Mouse (Mus musculus) forebrain, embryonic 11.5 days (tissue): ENCODE data around the gene Kdm4b. TPM values are rescaled to one million over a fixed set of nuclear protein-coding genes. Genes with fewer than 3 reads are reported as not detected.

ENCODE experiments used
- ATAC-seq: fragments of 200-750 bp; cut with Nextera tagmentation; replicated peaks from 2 replicates; pipeline ENCODE4 v1.8.0; 2017; ENCODE audit warnings: moderate TSS enrichment; ENCODE audit not compliant: low FRiP score
- DNase-seq: peaks from one replicate; pipeline ENCODE4 v3.0.0-alpha.2; 2017; ENCODE audit warnings: low spot score
- H3K27ac ChIP-seq: fragments of 300-500 bp; sonication (generic); 2 replicates; pipeline ENCODE4 v1.5.1; 2014; ENCODE audit warnings: low read depth, low read length
- H3K27me3 ChIP-seq: fragments of 300-500 bp; sonication (generic); 2 replicates; pipeline ENCODE4 v1.6.1; 2014; ENCODE audit warnings: mild to moderate bottlenecking, low read length, mixed read lengths; ENCODE audit not compliant: control insufficient read depth, insufficient read depth
- H3K36me3 ChIP-seq: fragments of 300-500 bp; sonication (generic); 2 replicates; pipeline ENCODE4 v1.6.1; 2014; ENCODE audit warnings: mild to moderate bottlenecking, low read length, moderate library complexity, mixed read lengths; ENCODE audit not compliant: control insufficient read depth, insufficient read depth
- H3K4me1 ChIP-seq: fragments of 300-500 bp; sonication (generic); replicated peaks from 2 replicates; pipeline ENCODE4 v1.6.1; 2014; ENCODE audit warnings: low read length, mixed read lengths; ENCODE audit not compliant: control insufficient read depth, insufficient read depth
- H3K4me2 ChIP-seq: fragments of 300-500 bp; sonication (generic); 2 replicates; pipeline ENCODE4 v1.6.1; 2014; ENCODE audit warnings: low read depth, mild to moderate bottlenecking, low read length, moderate library complexity, mixed read lengths; ENCODE audit not compliant: severe bottlenecking
- H3K4me3 ChIP-seq: fragments of 300-500 bp; sonication (generic); 2 replicates; pipeline ENCODE4 v1.5.1; 2014; ENCODE audit warnings: low read depth, low read length
- H3K9ac ChIP-seq: fragments of 300-500 bp; sonication (generic); 2 replicates; pipeline ENCODE4 v1.6.1; 2014; ENCODE audit warnings: low read length
- H3K9me3 ChIP-seq: fragments of 300-500 bp; sonication (generic); 2 replicates; pipeline ENCODE4 v1.6.1; 2016; ENCODE audit warnings: low read length, mixed read lengths; ENCODE audit not compliant: control insufficient read depth
- WGBS: fragments of 180-500 bp; shearing (Covaris S2); extraction: QIAGEN DNeasy Blood & Tissue Kit; methylation state at CpG from one replicate; pipeline ENCODE4 v1.1.7; 2014; 5-methylcytosine and 5-hydroxymethylcytosine counted together
- polyA plus RNA-seq: library from polyadenylated mRNA; unstranded; fragments of >200 nt; fragmentation: Nextera tagmentation; extraction: Ambion mirVana; gene quantifications from 2 replicates; pipeline ENCODE4 v1.2.1, GENCODE M21; 2014

Kdm4b gene
- polyA plus RNA-seq, 1 experiment from 2014 or later = 52.1 TPM

GRCm38 (mm10) chr17:56329267-56329666, 3.4 kb downstream of the Kdm4b start:
- Histone ChIP-seq H3K27ac (no peak overlapping the region), H3K9me3 (no peaks in the 10 kb centered on the region), H3K4me3 (no peak overlapping the region), H3K27me3 (no peaks in the 10 kb centered on the region), H3K4me1 (peaks cover 15% of the 10 kb centered on the region), H3K36me3 (no peaks in the 10 kb centered on the region), H3K4me2 (no peak overlapping the region), H3K9ac (no peak overlapping the region)
- DNase-seq (no peak), ATAC-seq (no peak)

GRCm38 (mm10) chr17:56330345-56330744, 4.5 kb downstream of the Kdm4b start:
- Histone ChIP-seq H3K9me3 (no peaks in the 10 kb centered on the region), H3K36me3 (no peaks in the 10 kb centered on the region), H3K4me3 (no peak overlapping the region), H3K4me1 (peaks cover 12% of the 10 kb centered on the region; the same call in 1 of the 2 replicates), H3K27me3 (no peaks in the 10 kb centered on the region), H3K9ac (no peak overlapping the region), H3K4me2 (no peak overlapping the region), H3K27ac (no peak overlapping the region)
- ATAC-seq = no peak
- no peak for DNase-seq
- WGBS = 85% methylated on average over 3 of the region's 3 CpGs

- Histone ChIP-seq H3K9ac (no peak overlapping the region), H3K27ac (no peak overlapping the region), H3K36me3 (no peaks in the 10 kb centered on the region), H3K27me3 (no peaks in the 10 kb centered on the region), H3K4me1 (peaks cover 12% of the 10 kb centered on the region; the same call in 1 of the 2 replicates), H3K9me3 (no peaks in the 10 kb centered on the region), H3K4me2 (no peak overlapping the region), H3K4me3 (no peak overlapping the region)
- DNase-seq = no peak
- ATAC-seq = no peak
Observed at GRCm38 (mm10) chr17:56331256-56331655, 5.4 kb downstream of the Kdm4b start.

GRCm38 (mm10) chr17:56332987-56333386, 7.1 kb downstream of the Kdm4b start:
- DNase-seq (no peak), ATAC-seq (no peak)
- Histone ChIP-seq H3K4me2 (no peak overlapping the region), H3K27ac (no peak overlapping the region), H3K4me1 (peaks cover 3% of the 10 kb centered on the region; the same call in 1 of the 2 replicates), H3K4me3 (no peak overlapping the region), H3K9ac (no peak overlapping the region), H3K9me3 (no peaks in the 10 kb centered on the region), H3K36me3 (no peaks in the 10 kb centered on the region), H3K27me3 (no peaks in the 10 kb centered on the region)
- WGBS = 47% methylated on average over 8 of the region's 8 CpGs

GRCm38 (mm10) chr17:56337190-56337589, 11.3 kb downstream of the Kdm4b start:
- H3K4me3 ChIP-seq = no peak overlapping the region
- H3K27ac ChIP-seq = no peak overlapping the region
- 72% methylated on average over 4 of the region's 4 CpGs for WGBS
- no peaks in the 10 kb centered on the region for H3K9me3 ChIP-seq
- H3K4me1 ChIP-seq = 0 out of 2 replicates have a peak, but pooled peaks cover 2% of the 10 kb centered on the region
- H3K27me3 ChIP-seq = no peaks in the 10 kb centered on the region
- no peaks in the 10 kb centered on the region for H3K36me3 ChIP-seq
- H3K9ac ChIP-seq = no peak overlapping the region
- no peak for ATAC-seq
- no peak overlapping the region for H3K4me2 ChIP-seq
- DNase-seq = peak; percentile 71

GRCm38 (mm10) chr17:56337791-56338190, 11.9 kb downstream of the Kdm4b start:
- no peak overlapping the region for H3K4me2 ChIP-seq
- no peaks in the 10 kb centered on the region for H3K36me3 ChIP-seq
- H3K9ac ChIP-seq = no peak overlapping the region
- DNase-seq = no peak
- H3K27me3 ChIP-seq = no peaks in the 10 kb centered on the region
- no peak for ATAC-seq
- WGBS = 91% methylated on average over 6 of the region's 6 CpGs
- H3K4me3 ChIP-seq = no peak overlapping the region
- H3K9me3 ChIP-seq = no peaks in the 10 kb centered on the region
- no peak overlapping the region for H3K27ac ChIP-seq
- H3K4me1 ChIP-seq = 0 out of 2 replicates have a peak, but pooled peaks cover 2% of the 10 kb centered on the region

- 57% methylated on average over 4 of the region's 4 CpGs for WGBS
- no peak overlapping the region for H3K4me3 ChIP-seq
- H3K4me2 ChIP-seq = no peak overlapping the region
- H3K4me1 ChIP-seq = no peaks in the 10 kb centered on the region
- 0 out of 2 replicates have a peak, but pooled peaks have one; percentile 31 for ATAC-seq
- no peaks in the 10 kb centered on the region for H3K36me3 ChIP-seq
- no peak overlapping the region for H3K9ac ChIP-seq
- no peak overlapping the region for H3K27ac ChIP-seq
- DNase-seq = no peak
- no peaks in the 10 kb centered on the region for H3K9me3 ChIP-seq
- no peaks in the 10 kb centered on the region for H3K27me3 ChIP-seq
Observed at GRCm38 (mm10) chr17:56338909-56339308, 13.0 kb downstream of the Kdm4b start.

GRCm38 (mm10) chr17:56340717-56341116, 14.9 kb downstream of the Kdm4b start:
- Histone ChIP-seq H3K4me3 (no peak overlapping the region), H3K27ac (no peak overlapping the region), H3K36me3 (no peaks in the 10 kb centered on the region), H3K9me3 (no peaks in the 10 kb centered on the region), H3K9ac (no peak overlapping the region), H3K4me1 (no peaks in the 10 kb centered on the region), H3K4me2 (no peak overlapping the region), H3K27me3 (no peaks in the 10 kb centered on the region)
- DNase-seq = no peak
- no peak for ATAC-seq

GRCm38 (mm10) chr17:56343466-56343865, 17.6 kb downstream of the Kdm4b start:
- Histone ChIP-seq H3K4me1 (no peaks in the 10 kb centered on the region), H3K4me3 (no peak overlapping the region), H3K4me2 (no peak overlapping the region), H3K27me3 (no peaks in the 10 kb centered on the region), H3K27ac (no peak overlapping the region), H3K9ac (no peak overlapping the region), H3K9me3 (no peaks in the 10 kb centered on the region), H3K36me3 (no peaks in the 10 kb centered on the region)
- 80% methylated on average over 3 of the region's 3 CpGs for WGBS
- ATAC-seq = no peak
- DNase-seq = no peak
